Mouse (Mus musculus) T-cell, adult 66 days (primary cell): Measurements from ENCODE around the gene Svs3a. TPM values are rescaled to one million over a fixed set of nuclear protein-coding genes. Genes with fewer than 3 reads are reported as not detected.

ENCODE experiments used
- total RNA-seq, 2 experiments: library from RNA; stranded (reverse); gene quantifications; 3 replicates in 1 of 2; 4 replicates in 1 of 2; pipeline ENCODE4 v1.2.4; 2023

The Svs3a gene
- not detected for total RNA-seq

GRCm38 (mm10) chr2:164288968-164289367 lies at the start of gene Svs3a:
TSS of gene Svs3a (plus strand) at chr2:164289268.

GRCm38 (mm10) chr2:164256540-164256939 lies 32.5 kb upstream of the Svs3a start, which contains the start of gene Svs3b:
TSS of gene Svs3b (minus strand) at chr2:164256640.

GRCm38 (mm10) chr2:164278359-164278758 lies 10.7 kb upstream of the Svs3a start, which contains the start of gene Svs4:
TSS of gene Svs4 (minus strand) at chr2:164278459.

GRCm38 (mm10) chr2:164316451-164316850 lies 27.4 kb downstream of the Svs3a start, which contains the start of gene Svs6:
TSS of gene Svs6 (plus strand) at chr2:164316751.

GRCm38 (mm10) chr2:164332440-164332839 lies 43.4 kb downstream of the Svs3a start, which contains the start of gene Svs5:
TSS of gene Svs5 (plus strand) at chr2:164332740.

Other genes starting within 250 kb of the Svs3a start
- gene Stk4, start 218.9 kb upstream of the Svs3a start, total RNA-seq: 100 to 1,000 TPM; 323 to 326 TPM
- 10 to 100 TPM; 75.3 to 84.3 TPM for gene Tomm34, start 218.1 kb upstream of the Svs3a start, total RNA-seq
- gene Kcns1, start 118.2 kb upstream of the Svs3a start, total RNA-seq: not detected
- not detected for gene Wfdc5, start 106.5 kb upstream of the Svs3a start, total RNA-seq
- gene Wfdc12, start 98.7 kb upstream of the Svs3a start, total RNA-seq: not detected
- not detected for gene Wfdc15a, start 89.1 kb upstream of the Svs3a start, total RNA-seq
- gene Wfdc15b, start 67.6 kb upstream of the Svs3a start, total RNA-seq: not detected
- not detected for gene Svs2, start 50.8 kb upstream of the Svs3a start, total RNA-seq
- not detected for gene Svs3b, start 32.6 kb upstream of the Svs3a start, total RNA-seq
- not detected for gene Svs4, start 10.8 kb upstream of the Svs3a start, total RNA-seq
- not detected for gene Svs6, start 27.5 kb downstream of the Svs3a start, total RNA-seq
- gene Svs5, start 43.5 kb downstream of the Svs3a start, total RNA-seq: not detected
- gene Slpi, start 99.8 kb downstream of the Svs3a start, total RNA-seq: 1 to 10 TPM; 6.9 to 9.3 TPM
- gene Rbpjl, start 113.9 kb downstream of the Svs3a start, total RNA-seq: not detected
- not detected for gene Matn4, start 115.9 kb downstream of the Svs3a start, total RNA-seq
- 1 to 10 TPM; 3.3 to 3.8 TPM for gene Sdc4, start 154.6 kb downstream of the Svs3a start, total RNA-seq
- gene Sys1, start 167.7 kb downstream of the Svs3a start, total RNA-seq: 10 to 100 TPM; 54.0 to 59.5 TPM
- gene Gm20458, start 171.7 kb downstream of the Svs3a start, total RNA-seq: not detected
- not detected for gene Trp53tg5, start 184.5 kb downstream of the Svs3a start, total RNA-seq
- 10 to 100 TPM in 1 of 2 experiments, 1 to 10 TPM in 1; 9.3 to 13.0 TPM for gene Dbndd2, start 196.8 kb downstream of the Svs3a start, total RNA-seq
- gene Pigt, start 208.3 kb downstream of the Svs3a start, total RNA-seq: 10 to 100 TPM; 67.3 to 77.4 TPM